Mouse (Mus musculus) bone marrow, adult 2 months (tissue): ENCODE data around the gene Fbxo28. TPM values are rescaled to one million over a fixed set of nuclear protein-coding genes. Genes with fewer than 3 reads are reported as not detected.
A peak's percentile ranks its signal among the peaks of the same experiment; 100 is the strongest.
"Not testable (repeated sequence)": the region's sequence is repeated elsewhere in the genome, so short reads cannot be mapped to it uniquely, and the experiment has no call there.

Experiments used
- H3K27ac ChIP-seq: fragments of 200-500 bp; 2 replicates; pipeline ENCODE4 v1.5.1; 2012; ENCODE audit warnings: low read depth, mild to moderate bottlenecking, control low read depth, inconsistent platforms, low read length; ENCODE audit not compliant: control insufficient read depth, poor library complexity, insufficient read depth
- H3K4me1 ChIP-seq: fragments of 200-500 bp; 2 replicates; pipeline ENCODE4 v1.6.1; 2011; ENCODE audit warnings: low read length; ENCODE audit not compliant: control insufficient read depth, insufficient read depth
- H3K4me3 ChIP-seq: fragments of 200-500 bp; replicated peaks from 2 replicates; pipeline ENCODE3; 2011; ENCODE audit warnings: mild to moderate bottlenecking, low read depth, low read length, control low read depth; ENCODE audit not compliant: control insufficient read depth
- CTCF ChIP-seq: fragments of 200-500 bp; IDR thresholded peaks from 2 replicates; pipeline ENCODE4 v1.5.1; 2011; ENCODE audit warnings: low read length, control low read depth; ENCODE audit not compliant: control insufficient read depth, insufficient read depth
- POLR2A ChIP-seq: fragments of 200-500 bp; IDR thresholded peaks from 2 replicates; pipeline ENCODE4 v1.6.1; 2011; ENCODE audit warnings: low read depth, mild to moderate bottlenecking, control low read depth, low read length, borderline replicate concordance; ENCODE audit not compliant: control insufficient read depth
- WGBS: fragments of 180-500 bp; shearing (Covaris S2); methylation state at CpG from one replicate; pipeline ENCODE4 v1.1.7; 2018; 5-methylcytosine and 5-hydroxymethylcytosine counted together
- polyA plus RNA-seq: library from polyadenylated mRNA; stranded (reverse); fragments of >200 nt; gene quantifications from 2 replicates; pipeline ENCODE4 v1.2.4, GENCODE M21; 2011; ENCODE audit warnings: low replicate concordance; ENCODE audit not compliant: missing spikeins, insufficient read depth, insufficient read length

Fbxo28 gene
- polyA plus RNA-seq, 1 experiment, result 8.6 TPM

- 71% methylated on average over 2 of the region's 2 CpGs for WGBS
Measured at GRCm38 (mm10) chr1:182310316-182310715, 31.1 kb downstream of the Fbxo28 start.

GRCm38 (mm10) chr1:182309403-182309802 is 32.0 kb downstream of the Fbxo28 start:
- H3K4me3 ChIP-seq, result no peak overlapping the region

More at GRCm38 (mm10) chr1:182310316-182310715, 31.1 kb downstream of the Fbxo28 start:
- TF ChIP-seq CTCF, result no peak
- TF ChIP-seq POLR2A, result no peak
- no peak overlapping the region for H3K27ac ChIP-seq
- H3K4me1 ChIP-seq, result no peaks in the 10 kb centered on the region
- no peak overlapping the region for H3K4me3 ChIP-seq

GRCm38 (mm10) chr1:182302916-182303315 is 38.5 kb downstream of the Fbxo28 start:
- no peak overlapping the region for H3K27ac ChIP-seq
- no peaks in the 10 kb centered on the region for H3K4me1 ChIP-seq
- TF ChIP-seq CTCF (no peak), POLR2A (no peak)
- no peak overlapping the region for H3K4me3 ChIP-seq
- WGBS, result 83% methylated on average over 5 of the region's 5 CpGs

More at GRCm38 (mm10) chr1:182309403-182309802, 32.0 kb downstream of the Fbxo28 start:
- Histone ChIP-seq H3K27ac (no peak overlapping the region), H3K4me1 (no peaks in the 10 kb centered on the region)
- TF ChIP-seq CTCF, result no peak
- TF ChIP-seq POLR2A, result no peak
- 27% methylated on average over 5 of the region's 5 CpGs for WGBS

- WGBS, result 49% methylated on average over 6 of the region's 6 CpGs
- TF ChIP-seq CTCF (no peak), POLR2A (no peak)
- Histone ChIP-seq H3K27ac (no peak overlapping the region), H3K4me1 (no peaks in the 10 kb centered on the region), H3K4me3 (no peak overlapping the region)
Measured at GRCm38 (mm10) chr1:182302176-182302870, 39.1 kb downstream of the Fbxo28 start.

- Histone ChIP-seq H3K4me1 (no peaks in the 10 kb centered on the region; the same call in 1 of the 2 replicates), H3K4me3 (no peak overlapping the region), H3K27ac (no peak overlapping the region)
- 82% methylated on average over 5 of the region's 5 CpGs for WGBS
- no peak for TF ChIP-seq CTCF
- no peak for TF ChIP-seq POLR2A
Measured at GRCm38 (mm10) chr1:182297821-182298220, 43.6 kb downstream of the Fbxo28 start.

GRCm38 (mm10) chr1:182297246-182297645 is 44.2 kb downstream of the Fbxo28 start:
- TF ChIP-seq POLR2A, result no peak
- no peak for TF ChIP-seq CTCF
- no peak overlapping the region for H3K27ac ChIP-seq
- no peak overlapping the region for H3K4me3 ChIP-seq
- no peaks in the 10 kb centered on the region; the same call in 1 of the 2 replicates for H3K4me1 ChIP-seq
- WGBS, result 87% methylated on average over 3 of the region's 3 CpGs

- 88% methylated on average over 6 of the region's 6 CpGs for WGBS
- Histone ChIP-seq H3K4me1 (no peaks in the 10 kb centered on the region; the same call in 1 of the 2 replicates), H3K4me3 (no peak overlapping the region), H3K27ac (no peak overlapping the region)
- no peak for TF ChIP-seq POLR2A
- TF ChIP-seq CTCF, result no peak
Measured at GRCm38 (mm10) chr1:182296816-182297215, 44.6 kb downstream of the Fbxo28 start.

- TF ChIP-seq CTCF (no peak), POLR2A (no peak)
- Histone ChIP-seq H3K4me3 (no peak overlapping the region), H3K4me1 (no peaks in the 10 kb centered on the region; the same call in 1 of the 2 replicates), H3K27ac (no peak overlapping the region)
- WGBS, result 81% methylated on average over 6 of the region's 6 CpGs
Measured at GRCm38 (mm10) chr1:182296141-182296540, 45.3 kb downstream of the Fbxo28 start.

- TF ChIP-seq POLR2A (no peak), CTCF (no peak)
- WGBS, result 80% methylated on average over 4 of the region's 4 CpGs
Measured at GRCm38 (mm10) chr1:182292291-182292690, 49.1 kb downstream of the Fbxo28 start.

GRCm38 (mm10) chr1:182290741-182291140 is 50.7 kb downstream of the Fbxo28 start:
- peak overlapping the region; percentile 34 for H3K4me3 ChIP-seq
- not testable (repeated sequence) for H3K4me1 ChIP-seq, H3K27ac ChIP-seq
- 79% methylated on average over 3 of the region's 3 CpGs for WGBS

More at GRCm38 (mm10) chr1:182292291-182292690, 49.1 kb downstream of the Fbxo28 start:
- no peaks in the 10 kb centered on the region; the same call in 1 of the 2 replicates for H3K4me1 ChIP-seq
- no peak overlapping the region for H3K27ac ChIP-seq
- H3K4me3 ChIP-seq, result no peak overlapping the region
